Mouse (Mus musculus) CD8-positive naive resting alpha-beta T cell, adult 2 months (primary cell): ENCODE data around the gene Pdzrn4.

Experiments used
- DNase-seq, 2 experiments: peaks; one replicate each; pipeline ENCODE4 v3.0.0; 2022; ENCODE audit warnings: low read depth in 2 of 2, low spot score in 2 of 2

Gene Pdzrn4

DNA sequence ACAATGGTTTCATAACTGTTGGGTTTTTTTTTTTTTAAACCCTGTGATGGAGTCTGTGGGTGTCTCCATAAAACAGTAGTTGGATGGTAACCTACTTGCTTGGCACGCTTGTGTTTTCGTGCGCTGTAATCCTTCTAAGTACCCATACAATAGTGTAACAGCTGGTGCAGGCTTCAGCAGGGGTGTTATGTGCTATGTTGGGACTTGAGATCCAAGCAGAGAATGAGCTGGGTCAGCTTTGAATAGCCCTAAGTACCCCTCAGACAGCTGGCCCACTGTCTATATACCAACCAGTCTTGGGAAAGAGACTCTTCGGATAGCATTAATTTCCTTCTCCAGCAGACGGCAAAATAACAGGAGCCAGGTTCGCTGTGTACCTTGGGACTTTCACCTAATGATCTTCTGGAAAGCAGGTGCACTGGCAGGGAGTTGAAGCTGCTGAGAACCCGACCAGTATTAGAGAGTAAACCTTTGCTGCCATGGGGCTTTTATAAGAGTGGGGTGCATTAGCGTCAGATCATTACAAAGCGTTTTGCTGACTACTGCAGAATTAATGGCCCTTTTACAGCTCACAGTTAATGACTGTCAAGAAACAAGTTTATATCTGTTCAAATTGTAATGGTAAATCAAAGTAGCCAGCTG is 184.2 kb downstream of the Pdzrn4 start:
- DNase-seq: no peak

DNA sequence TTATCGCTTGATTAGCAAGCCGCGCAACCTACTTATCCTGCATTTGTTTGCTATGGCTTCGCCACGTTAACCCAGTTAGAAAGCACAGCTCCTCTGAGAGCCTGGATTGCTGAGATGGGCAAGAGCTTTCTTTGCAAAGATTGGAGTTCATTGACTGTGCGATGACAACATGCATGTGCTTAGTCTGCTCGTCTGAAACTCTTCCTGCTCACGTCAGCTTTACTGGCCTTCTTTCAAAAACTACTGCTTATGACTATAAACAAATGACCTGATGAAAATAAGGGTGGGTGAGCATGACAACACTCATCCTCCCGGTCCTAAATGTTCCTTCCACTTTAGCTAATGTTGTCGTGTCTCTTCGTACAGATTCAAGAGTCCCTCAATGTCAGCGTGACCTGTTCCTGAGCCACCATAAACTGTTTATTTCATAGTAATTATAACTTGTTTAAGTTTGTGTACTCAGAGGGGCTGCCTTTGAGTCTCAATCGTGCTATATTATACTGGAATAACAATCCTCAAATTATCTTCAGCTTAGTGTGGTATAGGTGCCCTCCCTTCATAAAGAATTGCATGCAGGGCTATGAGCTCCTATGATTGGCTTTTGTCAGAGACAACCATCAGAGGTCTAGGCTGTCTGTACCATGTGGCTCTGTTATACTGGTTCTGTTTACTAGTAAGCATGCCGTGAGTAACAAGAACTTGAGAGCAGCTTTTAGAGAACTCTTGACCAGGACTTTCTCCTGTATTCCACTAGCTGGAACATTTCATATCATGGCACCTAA is 187.9 kb downstream of the Pdzrn4 start:
- DNase-seq: no peak

DNA sequence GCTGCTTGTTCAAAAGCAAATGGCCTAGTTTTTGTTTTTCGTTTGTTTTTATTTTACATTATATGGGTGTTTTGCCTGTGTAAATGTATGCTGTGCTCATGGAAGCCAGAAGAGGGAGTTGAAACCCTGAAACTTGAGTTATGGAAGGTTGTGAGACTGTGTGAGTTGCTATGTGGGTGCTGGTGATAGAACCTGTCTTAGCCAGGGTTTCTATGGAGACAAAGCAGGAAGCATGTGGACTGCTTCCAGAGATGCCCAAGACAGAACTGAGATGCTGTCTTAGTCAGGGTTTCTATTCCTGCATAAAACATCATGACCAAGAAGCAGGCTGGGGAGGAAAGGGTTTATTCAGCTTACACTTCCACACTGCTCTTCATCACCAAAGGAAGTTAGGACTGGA is 190.8 kb downstream of the Pdzrn4 start:
- no peak for DNase-seq

DNA sequence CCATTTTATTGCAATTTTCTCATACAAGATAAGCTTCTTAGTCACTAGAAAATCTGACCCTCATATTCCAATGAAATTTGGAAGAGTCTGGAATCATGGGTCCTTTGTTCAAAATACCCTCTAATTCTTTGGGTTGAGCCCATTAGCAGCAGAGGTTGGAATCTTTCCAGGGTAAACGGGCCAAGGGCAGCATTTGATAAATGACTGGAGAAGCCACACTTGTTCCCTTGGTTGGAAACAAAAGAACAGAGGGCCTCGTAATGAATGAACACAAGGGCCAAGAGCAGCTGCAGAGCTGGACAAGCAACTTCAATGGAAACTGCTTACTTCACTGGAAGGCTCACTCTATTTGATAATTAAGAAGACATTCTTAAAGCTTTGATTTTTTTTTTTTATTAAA is 198.0 kb downstream of the Pdzrn4 start:
- DNase-seq: no peak

DNA sequence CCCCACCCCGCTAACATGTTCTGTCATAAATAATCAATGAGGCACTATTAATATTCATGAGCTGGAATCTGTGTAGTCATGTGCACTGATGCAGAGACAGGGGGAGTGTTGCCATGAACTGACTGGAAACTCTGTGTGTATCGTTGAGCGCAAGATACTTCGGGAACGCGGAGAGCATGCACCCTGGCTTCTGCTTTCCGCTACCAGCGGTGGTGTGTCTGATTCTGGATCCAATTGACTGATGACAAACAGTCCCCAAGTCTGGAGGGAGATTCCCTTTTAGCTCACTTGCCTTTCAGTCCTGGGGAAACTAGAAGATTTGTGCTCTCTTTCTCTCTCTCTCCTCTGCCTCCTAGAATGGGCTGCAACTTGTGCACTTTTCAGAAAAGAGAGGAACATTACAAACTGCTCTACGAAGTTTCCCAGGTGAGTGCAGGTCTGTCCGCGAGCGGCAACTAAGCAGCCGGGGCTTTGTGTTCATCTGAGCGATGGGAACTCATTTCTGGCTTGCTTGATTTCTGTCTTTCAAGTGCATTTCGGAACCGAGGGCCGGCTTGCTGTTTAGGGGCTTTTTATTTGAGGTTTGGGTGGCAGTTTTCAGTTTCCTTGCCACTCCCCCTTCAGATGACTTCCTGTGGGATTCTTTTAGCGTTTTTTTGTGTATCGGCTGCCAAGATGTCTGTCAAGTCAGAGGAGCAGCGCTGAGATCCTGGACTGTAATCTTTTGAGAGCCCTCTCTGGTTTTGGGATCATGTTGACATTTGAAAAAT is 200.5 kb downstream of the Pdzrn4 start:
- no peak for DNase-seq

DNA sequence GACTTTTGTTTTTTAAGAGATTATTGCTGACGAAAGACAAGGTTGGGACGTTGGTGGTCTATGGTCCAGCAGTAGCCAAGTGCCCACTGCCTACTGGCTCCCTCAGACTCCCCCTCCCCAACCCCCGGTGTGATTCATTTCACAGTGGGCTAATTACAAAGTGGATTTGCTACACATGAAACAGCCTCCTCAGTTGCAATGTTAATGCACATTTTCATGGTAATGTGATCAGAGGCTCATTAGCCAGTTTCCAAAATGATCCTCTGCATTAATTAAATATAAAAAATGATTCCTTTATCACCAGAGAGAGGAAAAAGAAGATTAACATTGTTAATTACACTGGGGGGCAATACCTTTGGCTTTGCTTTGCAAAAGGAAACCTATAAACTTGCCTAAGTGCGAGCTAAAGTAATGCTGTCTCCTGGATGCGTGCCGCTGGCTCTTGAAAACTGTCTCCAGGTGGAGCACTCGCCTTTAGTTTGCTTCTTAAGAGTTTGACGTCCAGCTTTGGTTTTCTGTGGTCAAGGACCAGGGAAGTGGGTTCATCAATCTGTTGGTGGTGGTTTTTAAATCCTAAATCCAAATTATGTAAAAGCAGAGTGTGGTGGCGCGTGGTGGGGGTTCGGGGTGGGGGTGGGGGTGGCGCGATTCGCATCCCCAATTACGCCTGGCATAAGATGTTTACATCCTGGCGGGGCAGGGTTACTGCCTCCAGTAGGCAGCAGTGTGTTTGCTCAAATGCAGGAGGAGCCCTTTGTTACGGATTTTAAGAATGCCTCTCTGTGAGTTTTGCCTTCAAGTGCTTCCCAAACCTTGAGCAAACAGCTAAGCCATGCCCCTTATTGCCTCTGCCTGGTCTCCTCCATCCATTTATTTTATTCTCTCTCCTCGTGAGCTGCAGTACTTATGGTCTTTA is 202.0 kb downstream of the Pdzrn4 start:
- no peak for DNase-seq

DNA sequence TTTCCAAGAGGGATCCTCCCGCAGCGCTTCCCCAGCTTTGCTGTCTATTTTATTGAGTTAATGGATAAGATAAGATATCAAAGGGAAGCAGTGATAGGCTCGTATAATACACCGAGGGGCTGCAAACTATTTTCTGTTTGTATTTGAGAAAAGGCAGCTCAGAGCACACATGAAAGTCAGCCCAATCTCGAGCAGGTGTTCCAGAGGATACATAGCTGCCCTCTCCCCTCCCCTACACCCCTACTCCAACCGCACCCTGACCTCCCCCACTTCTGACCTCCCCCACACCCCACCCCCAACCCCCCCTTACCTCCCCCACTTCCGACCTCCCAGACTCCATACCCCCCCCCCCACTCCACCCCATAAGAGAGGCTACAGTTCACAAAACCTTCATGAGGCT is 202.7 kb downstream of the Pdzrn4 start:
- DNase-seq: no peak

DNA sequence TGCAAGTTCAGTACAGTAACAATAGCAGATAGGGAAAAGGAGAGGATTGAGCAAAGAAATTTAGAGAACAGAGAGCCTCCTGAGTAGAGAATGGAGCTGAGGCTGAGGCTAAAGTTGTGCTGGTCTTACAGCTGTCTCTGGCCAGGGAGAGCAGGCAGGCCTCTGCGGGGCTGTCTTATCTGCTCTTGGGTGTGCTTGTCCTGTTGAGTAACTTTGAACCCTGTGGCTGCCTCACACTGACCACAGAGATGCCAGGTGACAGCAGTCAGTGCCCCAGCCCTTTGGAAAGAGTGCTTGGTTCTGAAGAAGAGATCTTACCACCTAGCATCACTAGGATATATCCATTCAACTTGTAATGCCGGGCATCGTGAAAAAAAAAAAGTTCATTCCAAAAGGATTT is 214.2 kb downstream of the Pdzrn4 start:
- DNase-seq: no peak

DNA sequence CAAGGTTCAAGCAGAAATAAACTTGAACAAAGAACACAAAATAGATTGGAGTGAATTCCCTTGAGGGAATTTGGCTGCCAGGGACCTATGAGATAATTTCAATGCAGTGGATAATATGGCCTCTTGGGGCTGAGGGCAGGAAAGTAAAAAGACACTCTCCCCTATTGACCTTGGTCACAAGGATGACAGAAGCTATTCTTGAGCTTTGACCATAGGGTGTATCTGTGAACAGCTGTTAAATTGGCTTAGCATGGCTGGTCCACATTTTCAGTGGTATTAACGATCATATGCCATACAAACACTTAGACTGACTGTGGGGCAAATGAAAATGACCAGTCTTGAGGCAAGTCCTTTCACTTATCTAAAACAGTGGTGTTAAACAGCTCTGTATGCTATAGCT is 215.7 kb downstream of the Pdzrn4 start:
- DNase-seq: no peak

DNA sequence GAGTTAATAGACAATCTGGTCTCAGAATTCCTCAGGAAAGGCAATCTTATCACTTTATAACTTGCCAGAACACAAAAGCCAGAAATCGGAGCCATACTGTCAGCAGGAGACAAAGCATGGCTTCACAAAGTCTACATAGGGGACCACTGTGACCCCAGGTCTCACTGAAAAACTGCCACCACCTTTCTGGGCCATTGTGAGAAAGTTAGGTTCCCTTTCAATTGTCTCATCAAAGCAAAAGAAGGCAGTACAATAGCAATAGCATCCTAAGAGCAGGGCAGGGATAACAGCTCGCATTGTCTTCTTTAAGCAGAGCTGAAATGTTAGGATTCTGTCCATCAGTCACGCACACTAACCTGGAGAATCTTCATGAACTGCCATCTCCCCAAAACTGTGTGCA is 216.5 kb downstream of the Pdzrn4 start:
- no peak for DNase-seq

DNA sequence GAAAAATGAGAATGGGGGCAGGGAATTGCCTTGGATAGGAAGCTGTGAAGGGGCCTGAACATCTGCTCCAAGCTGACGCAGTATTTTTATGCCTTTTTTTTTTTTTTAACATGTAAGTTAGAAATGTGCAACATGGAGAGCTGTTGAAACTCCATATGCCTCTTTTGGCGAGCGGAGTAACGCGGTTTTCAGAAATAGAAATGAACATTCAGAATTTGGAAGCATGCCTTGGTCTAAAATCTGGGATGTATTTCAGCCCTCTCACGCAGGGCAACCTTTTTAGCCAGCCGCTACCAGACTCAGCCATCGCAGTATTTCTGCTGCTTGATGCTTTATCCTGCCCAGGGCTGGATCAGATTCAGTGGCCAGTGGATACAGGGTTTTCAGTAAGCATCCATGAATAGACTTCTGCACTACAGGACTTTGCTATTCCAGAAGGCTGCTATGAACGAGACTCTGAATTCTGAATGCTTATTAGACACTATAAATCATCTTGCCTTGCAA is 225.1 kb downstream of the Pdzrn4 start:
- no peak for DNase-seq

DNA sequence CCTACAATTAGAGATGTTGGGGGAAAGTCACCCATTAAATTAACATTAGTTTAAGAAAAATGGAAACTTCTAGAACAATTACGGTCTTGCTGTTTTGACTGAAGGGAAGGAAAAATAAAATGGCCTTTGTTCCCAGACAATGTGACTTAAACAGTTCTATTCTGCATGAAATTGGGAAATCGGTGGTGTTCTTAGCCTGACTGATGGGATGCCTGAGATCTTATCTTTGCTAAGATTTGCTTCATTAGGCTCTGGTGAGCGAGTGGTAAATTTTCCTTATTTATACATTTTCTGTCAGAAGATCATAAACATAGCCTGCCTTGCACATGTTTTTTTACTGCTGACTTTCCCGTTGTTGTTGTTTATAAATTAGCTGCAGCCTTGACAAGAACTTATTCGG is 225.6 kb downstream of the Pdzrn4 start:
- no peak for DNase-seq

DNA sequence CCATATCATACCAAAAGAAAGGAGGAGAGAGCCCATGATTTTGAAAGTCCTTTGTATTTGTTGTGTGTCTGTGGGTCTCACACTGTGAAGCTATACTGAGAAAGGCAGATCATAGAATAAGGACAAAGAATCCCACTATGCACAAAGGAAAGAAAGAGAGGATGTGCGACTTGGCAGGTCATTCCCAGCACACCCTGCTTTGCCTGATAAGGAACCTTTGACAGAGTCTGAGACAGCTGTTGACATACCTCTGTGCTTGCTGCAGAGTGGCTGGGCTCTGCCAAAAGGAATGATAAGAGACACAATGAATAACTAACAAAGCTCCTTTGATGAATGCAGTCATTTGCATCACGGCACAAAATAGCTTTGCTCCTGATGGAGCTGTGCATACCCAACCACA is 232.5 kb downstream of the Pdzrn4 start:
- no peak for DNase-seq

DNA sequence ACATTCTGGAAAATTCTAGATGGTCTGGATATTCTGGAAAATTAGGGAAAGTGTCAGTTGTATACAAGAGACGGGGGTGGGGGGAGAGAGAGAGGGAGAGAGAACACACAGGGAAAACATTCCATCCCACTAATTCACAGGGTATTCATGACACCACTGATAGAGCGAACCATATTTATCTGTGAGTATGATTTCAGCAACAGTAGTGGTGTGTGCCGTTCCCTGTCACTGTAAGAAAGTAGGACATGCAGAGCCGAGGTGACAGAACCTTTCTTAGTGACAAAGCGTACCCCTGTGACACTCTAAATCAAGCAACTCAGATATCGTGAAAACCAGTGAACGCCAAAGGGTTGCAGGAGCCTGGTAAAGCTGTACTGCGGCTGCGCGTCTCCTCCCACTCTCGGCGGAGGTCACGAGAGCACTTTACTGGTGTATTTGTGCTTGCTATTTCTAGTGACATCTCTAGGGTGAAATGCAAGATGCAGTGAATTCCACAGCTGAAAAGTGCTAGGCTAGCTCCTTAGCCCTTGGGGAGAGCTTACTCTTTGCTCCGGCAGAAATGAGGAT is 237.4 kb downstream of the Pdzrn4 start:
- no peak for DNase-seq

DNA sequence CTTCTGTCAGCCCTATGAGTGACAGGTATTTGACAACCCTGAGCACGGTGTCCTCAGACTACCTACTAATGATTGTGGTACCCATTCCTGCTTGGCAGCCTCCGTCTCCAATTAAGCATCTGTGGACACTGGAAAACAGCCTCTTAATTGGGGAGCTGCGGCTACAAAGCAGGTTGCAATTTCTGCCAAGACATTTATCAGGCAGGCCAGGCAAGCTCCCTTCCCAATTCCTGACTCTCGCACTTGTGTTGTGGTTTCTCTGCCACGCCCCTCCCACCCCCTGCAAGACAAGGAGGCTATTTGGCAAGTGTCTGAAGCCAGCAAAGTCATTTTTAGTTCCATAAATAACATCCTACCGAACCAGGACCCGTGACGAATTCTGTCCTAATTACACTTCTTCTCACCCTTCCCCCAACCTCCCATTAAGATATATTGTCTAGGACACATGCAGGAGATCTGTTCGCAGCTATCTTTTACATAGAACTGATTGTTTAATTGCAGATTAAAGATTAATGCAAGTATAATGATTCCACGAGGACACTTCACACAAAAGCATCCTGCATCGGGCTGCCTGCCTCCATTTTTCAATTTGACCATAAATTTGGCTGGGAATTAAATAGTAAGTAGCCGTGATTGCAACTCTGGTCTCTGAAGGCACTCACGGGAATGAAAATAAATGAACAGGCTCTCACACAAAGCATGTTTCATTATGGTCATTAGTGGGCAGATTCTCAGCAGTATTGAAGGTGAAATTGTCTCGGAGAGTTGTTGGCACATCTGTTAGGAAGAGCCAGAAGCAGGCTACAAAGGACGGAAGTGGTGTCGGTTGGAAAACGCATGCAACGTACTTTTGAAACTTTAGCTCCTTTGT is 243.8 kb downstream of the Pdzrn4 start:
- no peak for DNase-seq

DNA sequence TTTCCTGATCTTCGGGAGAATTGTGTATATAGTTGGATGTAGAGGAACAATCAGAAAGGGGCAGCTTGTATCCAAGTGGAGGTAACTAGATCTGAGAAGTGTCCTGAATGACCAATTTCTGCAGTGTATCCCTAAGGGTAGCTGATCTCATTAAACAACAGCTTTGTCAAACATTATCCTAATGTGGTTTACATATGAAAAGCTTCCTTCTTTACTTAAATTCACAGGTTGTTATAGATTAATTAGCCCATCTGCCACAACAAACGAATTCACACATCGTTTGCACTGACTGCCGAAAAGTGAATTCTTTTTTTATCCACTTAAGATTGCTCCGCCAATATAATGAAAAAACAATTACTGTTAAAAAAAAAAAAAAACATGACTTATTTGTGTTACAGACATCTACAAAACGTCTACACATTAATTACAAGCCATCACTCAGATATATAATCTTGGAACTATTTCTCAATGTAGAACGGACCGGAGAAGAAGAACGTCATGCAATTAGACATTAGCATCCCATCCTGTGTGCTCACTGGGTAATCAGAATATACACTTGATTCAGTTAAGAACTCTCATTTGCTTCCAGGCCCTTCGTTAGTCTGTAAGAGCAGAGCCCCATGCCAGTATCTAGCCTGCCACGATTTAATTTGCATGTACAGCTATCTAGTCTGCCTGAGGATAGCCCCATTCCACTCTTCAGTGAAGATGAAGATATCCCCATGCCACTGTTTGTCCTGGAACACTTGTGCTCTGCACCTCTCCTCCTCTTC is 274.8 kb downstream of the Pdzrn4 start:
- no peak for DNase-seq

DNA sequence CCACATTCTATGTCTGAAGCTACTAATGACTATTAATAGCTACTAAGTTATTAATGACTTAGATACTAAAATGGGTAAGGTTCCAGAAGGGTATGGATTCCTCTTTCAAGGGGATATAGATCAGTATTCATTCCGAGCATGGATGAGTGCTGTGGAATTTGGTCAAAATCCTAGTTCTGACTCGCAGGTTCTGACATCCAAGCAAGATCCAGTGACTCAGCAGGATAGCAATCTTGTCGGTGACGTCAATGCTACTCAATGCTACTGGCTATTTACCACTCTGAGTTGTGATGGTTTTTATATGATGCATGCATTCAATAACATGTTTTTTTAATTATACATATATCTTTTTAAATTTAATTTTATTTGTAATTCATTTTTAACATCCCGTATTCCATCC is 279.4 kb downstream of the Pdzrn4 start:
- DNase-seq: no peak

DNA sequence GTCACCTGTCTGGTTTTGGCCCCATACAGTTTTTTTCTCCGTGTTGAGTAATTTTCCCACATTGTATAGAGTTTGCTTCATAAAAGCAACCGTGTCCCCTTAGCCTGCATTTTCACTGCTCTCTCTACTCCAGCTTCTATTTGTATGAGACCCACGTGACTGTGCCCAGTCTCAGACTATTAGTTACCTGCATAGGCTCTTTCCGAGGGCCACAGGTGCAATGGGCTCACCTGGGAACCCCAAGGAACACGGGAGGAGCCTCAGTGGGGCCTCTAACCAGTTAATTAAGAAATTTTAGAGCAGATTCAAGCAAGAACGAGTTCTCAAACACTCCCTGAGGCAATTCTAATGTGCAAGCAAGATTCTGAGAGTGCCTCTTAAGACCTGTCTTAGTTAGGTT is 281.7 kb downstream of the Pdzrn4 start:
- no peak for DNase-seq

DNA sequence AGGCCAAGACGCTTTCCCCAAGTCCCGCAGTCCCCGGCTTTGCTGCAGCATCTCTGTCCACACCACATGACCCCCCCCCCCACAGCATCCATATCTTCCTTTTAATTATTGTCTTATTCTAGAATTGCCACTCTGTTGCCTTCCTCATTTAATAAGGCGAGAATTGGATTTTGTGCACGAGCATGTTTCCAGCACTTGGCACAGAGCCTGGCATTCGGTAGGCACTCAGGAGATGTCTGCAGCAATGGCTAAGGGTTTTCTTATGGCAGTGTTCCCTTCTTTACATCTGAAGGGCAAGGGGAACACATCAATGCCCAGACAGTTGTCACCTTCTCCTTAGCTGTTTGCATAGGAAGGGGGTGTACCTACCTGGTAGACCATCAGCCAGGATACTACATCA is 282.9 kb downstream of the Pdzrn4 start:
- no peak for DNase-seq
